Mouse (Mus musculus) urinary bladder, postnatal 36 days (tissue): ENCODE measurements around the gene Cradd.

ENCODE experiments used
- DNase-seq, 2 experiments: peaks; one replicate each; pipeline ENCODE4 v3.0.0; 2022; ENCODE audit warnings: low spot score in 2 of 2, mixed read lengths in 1 of 2

Cradd gene

GRCm38 (mm10) chr10:95162691-95163374 is 161.1 kb downstream of the Cradd start:
- no peak for DNase-seq

GRCm38 (mm10) chr10:95159675-95160256 is 164.2 kb downstream of the Cradd start:
- no peak for DNase-seq

GRCm38 (mm10) chr10:95156410-95156809 is 167.5 kb downstream of the Cradd start:
- DNase-seq = no peak

GRCm38 (mm10) chr10:95154675-95155074 is 169.3 kb downstream of the Cradd start:
- no peak for DNase-seq

- DNase-seq = no peak
Observed at GRCm38 (mm10) chr10:95153224-95153623, 170.7 kb downstream of the Cradd start.

- no peak for DNase-seq
Observed at GRCm38 (mm10) chr10:95152503-95152989, 171.4 kb downstream of the Cradd start.

- DNase-seq = no peak
Observed at GRCm38 (mm10) chr10:95151012-95151768, 172.7 kb downstream of the Cradd start.

- no peak for DNase-seq
Observed at GRCm38 (mm10) chr10:95149666-95150065, 174.3 kb downstream of the Cradd start.

GRCm38 (mm10) chr10:95148641-95149040 is 175.3 kb downstream of the Cradd start:
- no peak for DNase-seq

- no peak for DNase-seq
Observed at GRCm38 (mm10) chr10:95147136-95147901, 176.6 kb downstream of the Cradd start.

- peak; percentile 23 to 59 for DNase-seq
Observed at GRCm38 (mm10) chr10:95146491-95146890, 177.4 kb downstream of the Cradd start.

- no peak for DNase-seq
Observed at GRCm38 (mm10) chr10:95145204-95145926, 178.6 kb downstream of the Cradd start.

GRCm38 (mm10) chr10:95144414-95145130 is 179.4 kb downstream of the Cradd start:
- DNase-seq = no peak

- DNase-seq = no peak
Observed at GRCm38 (mm10) chr10:95143446-95144114, 180.4 kb downstream of the Cradd start.

- DNase-seq = peak; percentile 30 to 63
Observed at GRCm38 (mm10) chr10:95142844-95143435, 181.0 kb downstream of the Cradd start.

- no peak for DNase-seq
Observed at GRCm38 (mm10) chr10:95141075-95141474, 182.9 kb downstream of the Cradd start.

GRCm38 (mm10) chr10:95140191-95140590 is 183.7 kb downstream of the Cradd start:
- DNase-seq = no peak

GRCm38 (mm10) chr10:95139645-95140044 is 184.3 kb downstream of the Cradd start:
- DNase-seq = peak; percentile 28 to 69

GRCm38 (mm10) chr10:95133057-95133456 is 190.9 kb downstream of the Cradd start:
- no peak for DNase-seq
